Mouse (Mus musculus): Measurements from ENCODE around the gene Hyal1. TPM values are rescaled to one million over a fixed set of nuclear protein-coding genes. Genes with fewer than 3 reads are reported as not detected.
"Not testable (repeated sequence)": the region's sequence is repeated elsewhere in the genome, so short reads cannot be mapped to it uniquely, and the experiment has no call there.

The Hyal1 gene
- polyA plus RNA-seq, 1 experiment = 16.8 TPM

DNA sequence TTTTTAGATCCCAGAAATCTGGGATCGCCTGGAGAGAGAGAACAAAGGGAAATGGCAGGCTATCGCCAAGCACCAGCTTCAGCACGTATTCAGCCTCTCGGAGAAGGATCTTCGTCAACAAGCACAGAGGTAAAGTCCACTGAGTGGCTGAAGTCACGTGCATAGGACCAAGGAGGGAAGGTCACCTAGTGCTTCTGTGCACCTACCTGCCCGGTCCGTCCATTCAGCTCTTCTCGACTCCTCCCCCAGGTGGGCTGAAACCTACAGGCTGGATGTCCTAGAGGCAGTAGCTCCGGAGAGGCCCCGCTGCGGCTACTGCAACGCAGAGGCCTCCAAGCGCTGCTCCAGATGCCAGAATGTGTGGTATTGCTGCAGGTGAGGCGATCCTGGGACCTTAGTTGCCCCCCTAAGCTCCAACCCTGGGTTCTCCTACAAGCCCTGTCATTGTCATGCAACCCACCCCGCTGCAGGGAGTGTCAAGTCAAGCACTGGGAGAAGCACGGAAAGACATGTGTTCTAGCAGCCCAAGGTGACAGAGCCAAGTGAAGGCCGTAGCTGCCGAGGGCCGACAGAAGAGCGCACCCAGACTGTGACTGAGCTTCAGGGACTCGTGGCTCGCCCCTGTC lies 26.1 kb upstream of the Hyal1 start:
- no peak for DNase-seq (ENCODE audit: low spot score)

DNA sequence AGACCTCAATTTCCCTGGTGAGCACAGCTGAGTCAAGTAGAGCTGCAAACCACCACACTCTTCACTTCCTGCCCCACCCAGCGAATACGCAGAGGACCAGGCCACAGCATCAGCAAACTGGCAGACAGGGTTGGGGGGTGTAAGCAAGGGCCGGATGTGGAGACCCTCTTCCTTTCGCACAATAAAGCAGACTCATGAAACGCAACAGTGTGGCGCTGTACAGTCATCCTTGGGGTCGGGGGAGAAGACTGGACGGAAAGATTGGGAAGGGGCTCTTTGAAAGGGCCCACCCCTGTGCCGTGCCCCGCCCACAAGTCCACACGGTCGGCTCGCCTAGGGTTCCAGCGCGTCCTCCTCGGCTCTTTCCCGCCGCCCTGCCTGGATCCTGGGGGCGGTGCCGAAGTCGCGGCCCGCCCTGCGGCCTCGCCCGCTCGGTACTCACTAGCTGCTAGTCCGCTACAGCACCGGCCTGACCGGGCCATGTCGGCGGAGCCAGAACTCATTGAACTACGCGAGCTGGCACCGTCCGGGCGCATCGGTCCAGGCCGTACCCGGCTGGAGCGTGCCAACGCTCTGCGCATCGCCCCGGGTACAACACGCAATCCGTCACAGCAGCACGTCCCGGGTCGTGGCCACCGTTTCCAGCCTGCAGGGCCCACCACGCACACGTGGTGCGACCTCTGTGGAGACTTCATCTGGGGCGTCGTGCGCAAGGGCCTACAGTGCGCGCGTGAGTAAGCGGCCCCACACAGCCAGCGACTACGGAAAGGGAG lies 25.4 kb upstream of the Hyal1 start, which contains the start of gene Rassf1:
Rassf1 (plus strand) TSS at position 439 of the 773 bp plus-strand sequence.
- DNase-seq (ENCODE audit: low spot score) = no peak

DNA sequence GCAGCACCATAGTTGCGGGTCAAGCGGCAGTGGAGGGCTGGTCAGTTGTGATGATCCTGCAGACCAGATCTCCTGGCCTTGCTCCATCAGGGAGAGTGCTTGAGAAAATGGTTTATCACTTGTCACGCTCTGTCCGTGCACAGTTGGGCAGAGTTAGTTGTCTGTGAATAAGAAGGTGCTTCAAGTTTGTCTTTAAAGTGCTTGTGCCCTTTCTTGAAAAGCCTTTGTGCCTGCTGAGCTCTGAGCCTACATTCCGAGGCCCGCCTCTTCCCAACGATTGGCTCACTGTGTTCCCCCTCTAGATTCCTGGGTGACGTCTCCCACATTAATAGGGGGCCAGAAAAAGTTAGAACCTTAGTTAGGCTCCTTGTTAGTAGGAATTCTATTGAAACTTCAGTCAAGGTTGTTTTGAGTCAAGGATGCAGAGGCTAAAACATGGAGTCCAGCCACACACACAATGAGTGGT lies 24.8 kb upstream of the Hyal1 start:
- DNase-seq (ENCODE audit: low spot score) = no peak

DNA sequence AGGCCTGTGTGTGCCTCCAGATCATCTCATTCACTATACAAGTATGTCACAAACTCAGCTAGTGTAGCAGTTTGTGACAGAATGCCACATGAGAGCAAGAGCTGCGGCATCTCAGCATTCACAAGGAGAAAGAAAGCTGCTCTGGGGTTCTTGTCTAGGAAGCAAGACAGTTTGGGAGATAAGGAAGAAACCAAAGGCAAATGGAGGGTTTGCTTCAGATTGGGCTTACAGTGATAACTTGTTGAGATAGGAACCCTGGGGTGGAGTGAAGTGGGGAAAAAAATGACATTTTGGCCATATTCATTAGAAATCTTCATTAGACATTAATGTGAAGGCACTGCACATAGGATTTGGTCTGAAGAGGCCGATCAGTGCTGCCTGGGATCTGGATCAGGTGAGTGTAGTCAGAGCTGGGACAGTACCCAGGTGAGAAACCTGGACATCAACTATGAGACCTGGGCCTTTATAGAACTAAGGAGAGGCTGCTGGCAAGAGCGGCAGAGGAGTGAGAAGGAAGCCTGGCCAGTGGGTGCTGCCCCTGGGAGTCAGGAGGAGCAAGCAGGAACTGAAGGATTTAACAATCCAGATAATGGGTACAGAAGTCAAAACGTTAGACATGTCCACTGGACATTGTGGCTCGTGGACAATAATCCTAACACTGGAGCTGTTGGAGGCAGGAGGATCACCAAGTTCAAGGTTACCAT lies 23.9 kb upstream of the Hyal1 start:
- DNase-seq (ENCODE audit: low spot score) = no peak

DNA sequence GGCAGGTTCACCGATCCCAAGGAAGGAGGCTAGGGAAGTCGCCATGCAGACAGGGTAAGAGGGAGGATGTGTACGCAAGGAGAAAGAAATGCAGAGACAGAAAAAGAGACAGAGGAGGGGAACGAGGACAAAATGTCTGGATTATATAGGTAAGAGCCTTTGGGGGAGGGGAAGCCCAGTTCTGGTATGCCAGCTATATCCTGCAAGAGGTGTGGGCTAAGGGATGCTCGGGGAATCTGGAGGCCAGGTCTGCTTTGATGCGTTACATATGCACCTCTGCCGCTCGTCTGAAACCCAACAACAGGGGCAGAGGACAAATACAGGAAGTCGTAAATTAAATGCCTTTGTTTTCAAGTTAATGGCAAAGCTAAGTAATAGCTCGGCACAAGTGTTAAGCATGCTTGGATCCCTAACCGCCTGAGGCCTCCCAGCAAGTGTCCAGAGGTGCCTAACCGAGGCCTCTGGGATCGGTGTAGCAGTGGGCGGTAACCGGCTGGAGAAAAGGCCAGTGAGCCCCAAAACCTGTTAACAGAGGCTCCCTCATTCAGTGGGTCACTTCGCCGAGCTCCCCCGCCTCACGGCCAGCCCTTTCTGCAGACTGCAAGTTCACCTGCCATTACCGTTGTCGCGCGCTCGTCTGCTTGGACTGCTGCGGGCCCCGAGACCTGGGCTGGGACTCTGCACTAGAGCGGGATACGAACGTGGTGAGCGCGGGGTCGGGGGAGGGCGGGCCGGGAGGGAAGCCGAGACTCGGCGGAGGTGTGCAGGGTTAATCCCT lies 23.0 kb upstream of the Hyal1 start:
- no peak for DNase-seq (ENCODE audit: low spot score)

DNA sequence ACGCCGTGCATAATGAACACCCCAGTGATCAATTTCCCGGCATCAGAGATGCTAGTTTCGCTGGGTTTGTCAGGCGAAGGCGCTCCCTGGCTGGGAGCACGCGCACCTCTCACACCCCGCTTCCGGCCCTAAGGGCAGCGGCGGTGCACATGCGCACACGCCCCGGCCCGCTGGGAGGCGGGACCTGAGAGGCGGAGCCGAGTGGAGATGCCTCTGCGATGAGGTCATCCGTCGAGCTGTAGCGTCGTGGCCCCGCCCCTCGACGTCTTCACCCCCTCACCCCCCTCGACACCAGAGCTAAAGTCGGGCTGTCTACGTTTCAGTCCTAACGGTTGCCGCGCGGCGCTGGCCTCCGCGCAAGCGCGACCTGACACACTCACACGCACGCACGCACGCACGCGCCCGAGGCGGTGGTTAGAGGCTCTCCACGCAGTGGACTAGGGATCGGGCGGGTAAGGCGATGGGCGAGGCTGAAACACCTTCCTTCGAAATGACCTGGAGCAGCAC lies 22.4 kb upstream of the Hyal1 start:
- peak; percentile 92 for DNase-seq (ENCODE audit: low spot score)

DNA sequence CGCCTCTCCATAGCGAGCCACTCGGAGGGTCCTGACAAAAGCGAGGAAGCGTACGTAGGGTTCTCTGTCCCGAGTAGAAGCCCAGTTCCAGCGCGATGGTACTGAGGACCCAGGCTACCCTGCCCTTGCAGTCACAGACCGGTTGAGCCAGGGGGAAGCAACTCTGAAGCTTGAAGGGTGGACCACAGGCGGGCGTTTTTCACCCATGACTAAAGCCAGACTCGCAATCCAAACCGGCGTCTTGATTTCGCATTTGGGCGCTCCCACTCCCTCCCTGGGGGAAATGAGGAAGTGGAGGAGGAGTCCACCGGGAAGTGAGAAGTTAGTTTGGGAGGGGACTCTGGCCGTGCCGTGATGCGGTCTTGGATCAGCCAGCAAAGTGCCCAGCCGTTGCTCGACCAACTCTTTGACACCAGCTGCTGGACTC lies 21.7 kb upstream of the Hyal1 start:
- no peak for DNase-seq (ENCODE audit: low spot score)

DNA sequence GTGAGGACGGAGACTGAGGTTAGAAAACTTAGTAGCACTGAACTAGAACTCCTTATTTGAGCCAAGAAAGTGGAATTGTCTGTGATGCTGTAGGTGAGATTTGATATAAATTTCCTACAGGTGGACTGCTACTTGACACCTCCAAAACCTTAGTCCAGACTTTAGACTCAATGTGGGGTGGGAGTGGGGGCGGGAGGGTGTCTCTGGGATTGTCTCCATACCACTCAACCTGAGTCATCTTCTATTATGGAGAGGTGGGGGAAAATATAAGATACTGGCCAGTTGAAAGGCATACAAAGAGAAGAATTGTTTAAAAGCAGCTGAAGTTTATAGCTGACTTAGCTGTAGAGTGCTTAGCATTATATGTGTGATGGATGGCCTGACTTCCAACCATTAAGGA lies 21.0 kb upstream of the Hyal1 start:
- no peak for DNase-seq (ENCODE audit: low spot score)

DNA sequence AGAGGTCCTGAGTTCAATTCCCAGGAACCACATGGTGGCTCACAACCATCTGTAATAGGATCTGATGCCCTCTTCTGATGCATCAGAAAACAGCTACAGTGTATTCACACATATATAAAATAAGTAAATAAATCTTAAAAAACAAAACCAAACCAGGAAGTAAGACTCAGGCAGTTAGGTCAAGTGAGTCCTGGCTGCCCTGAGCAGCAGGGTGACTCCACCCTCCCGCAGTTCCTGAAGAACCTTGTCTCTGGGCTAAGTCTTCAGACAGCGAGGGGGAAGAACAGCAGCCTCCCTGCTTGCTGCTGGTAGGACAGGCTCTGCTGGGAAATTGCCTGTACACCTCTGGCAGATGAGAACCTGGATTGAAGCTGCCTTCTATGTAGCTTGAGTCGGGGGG lies 20.4 kb upstream of the Hyal1 start:
- DNase-seq (ENCODE audit: low spot score) = no peak

DNA sequence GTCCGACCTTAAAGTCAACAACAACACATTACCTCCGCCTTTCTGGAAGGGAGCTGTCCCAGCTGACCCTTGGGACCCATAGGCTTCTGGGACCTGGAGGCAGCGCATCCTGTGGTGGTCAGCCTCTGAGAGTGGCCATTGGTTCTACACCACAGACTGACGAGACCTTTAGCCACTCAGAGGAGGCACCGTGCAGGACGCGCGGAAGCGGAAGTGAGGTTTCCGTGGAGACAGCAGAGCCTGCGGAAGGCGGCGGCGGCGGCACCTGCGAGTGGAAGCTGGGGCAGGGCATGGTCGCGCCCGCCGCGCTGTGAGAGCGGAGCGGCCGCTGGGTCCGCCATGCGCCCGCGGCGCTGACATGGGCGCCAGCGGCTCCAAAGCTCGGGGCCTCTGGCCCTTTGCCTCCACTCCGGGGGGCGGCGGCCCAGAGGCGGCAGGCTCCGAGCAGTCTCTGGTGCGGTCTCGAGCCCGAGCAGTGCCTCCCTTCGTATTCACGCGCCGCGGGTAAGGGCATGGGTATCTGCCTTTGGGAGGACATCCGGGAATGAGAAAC lies 13.6 kb upstream of the Hyal1 start, which contains the start of gene Tusc2:
Tusc2 (plus strand) TSS at position 227 of the 553 bp plus-strand sequence.
- peak; percentile 81 for DNase-seq (ENCODE audit: low spot score)

DNA sequence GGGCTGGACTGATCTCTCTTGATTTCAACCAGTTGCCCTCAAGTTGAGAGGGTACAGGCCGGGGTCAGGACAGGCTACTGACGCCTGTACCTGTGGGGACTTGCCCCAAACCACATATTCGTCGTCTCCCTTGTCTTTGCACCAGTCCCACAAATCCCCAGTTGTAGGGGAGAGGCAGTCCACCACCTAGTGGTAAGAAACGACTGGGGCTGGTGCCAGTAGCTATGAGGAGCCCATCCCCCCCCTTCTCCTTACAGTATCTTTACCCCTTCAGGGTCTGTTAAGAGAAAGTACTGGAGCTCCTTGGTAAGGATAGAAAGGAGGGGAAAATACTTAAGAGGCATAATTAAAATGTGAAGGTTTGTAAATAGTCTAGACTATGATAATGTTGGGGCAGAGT lies 11.2 kb upstream of the Hyal1 start:
- DNase-seq (ENCODE audit: low spot score) = not testable (repeated sequence)

DNA sequence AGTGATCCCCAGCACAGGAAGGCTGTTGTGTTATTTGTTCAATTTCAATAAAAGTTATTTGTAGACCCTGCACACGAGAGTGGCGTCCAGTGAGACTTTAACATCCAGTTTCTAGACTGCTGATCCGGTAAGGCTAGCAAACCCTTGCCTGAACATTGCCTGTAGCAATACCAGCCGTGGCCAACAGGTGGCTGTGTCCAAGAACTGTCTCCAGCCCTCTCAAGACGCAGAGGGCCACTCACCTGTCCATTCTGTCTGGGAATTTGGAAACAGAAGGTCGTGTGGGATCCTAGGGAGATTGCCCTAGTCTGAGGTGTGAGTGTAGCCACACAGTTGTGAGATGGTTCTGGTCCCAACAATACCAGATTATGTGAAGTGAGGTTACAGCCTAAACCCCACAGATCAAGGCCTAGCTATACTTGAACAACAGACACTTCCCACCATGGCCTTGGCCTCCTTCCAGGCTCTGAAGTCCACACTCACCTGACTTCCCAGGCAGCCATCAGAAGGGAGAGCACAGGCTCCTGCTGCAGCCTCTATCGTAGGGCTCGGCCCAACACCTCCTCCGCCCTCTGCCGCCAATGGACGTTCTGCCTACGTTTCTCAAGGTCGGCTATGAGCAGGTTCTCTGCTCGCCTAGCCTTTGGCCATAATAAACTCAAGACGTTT lies 10.6 kb upstream of the Hyal1 start:
- DNase-seq (ENCODE audit: low spot score) = peak; percentile 74

DNA sequence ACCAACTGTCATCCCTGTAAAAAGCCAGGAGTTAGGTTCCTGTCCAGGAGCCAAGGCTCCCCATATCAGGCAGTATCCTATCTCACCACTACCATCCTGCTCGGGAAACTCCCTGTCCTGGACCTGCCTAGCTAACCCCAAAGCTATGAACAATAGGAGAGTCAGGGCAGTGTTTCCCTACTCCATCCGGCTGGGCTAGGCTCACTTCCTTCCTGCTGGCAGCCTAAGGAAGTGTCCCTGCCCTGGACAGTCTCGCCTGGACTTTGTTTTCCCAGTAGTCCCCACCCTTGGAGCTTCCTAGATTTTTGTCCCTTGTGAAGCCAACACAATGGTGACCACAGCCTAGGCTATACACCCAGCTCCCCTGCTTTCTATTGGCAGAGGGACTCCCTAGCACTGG lies 9.9 kb upstream of the Hyal1 start:
- no peak for DNase-seq (ENCODE audit: low spot score)

DNA sequence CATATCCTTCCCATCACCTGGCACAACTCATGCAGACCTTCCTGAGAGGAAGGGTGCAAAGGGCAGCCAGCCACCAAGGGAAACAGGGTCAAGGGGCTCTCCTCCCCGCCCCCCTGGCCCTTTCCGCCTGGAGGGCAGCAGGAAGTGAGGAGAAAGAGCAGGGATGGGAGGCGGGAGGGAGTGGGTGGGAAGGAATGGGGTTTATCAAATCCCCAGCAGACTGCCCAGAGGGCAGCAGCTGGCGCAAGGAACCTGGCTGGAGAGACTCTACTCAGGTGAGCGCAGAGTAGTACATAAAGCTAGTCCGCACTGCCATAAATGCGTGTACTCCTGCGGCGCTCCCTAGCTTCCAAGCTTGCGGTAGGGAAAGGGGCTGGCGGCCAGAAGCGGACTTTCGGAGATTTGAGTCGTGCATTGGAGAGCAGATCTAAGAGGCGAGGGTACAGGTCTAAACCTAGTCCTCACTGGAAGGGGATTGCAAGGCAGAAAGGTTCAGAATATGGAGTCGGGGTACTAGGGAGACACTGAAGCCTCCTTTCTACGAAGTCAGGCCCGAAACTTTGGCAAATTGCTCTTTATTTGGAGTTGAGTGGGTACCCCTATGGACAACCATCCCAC lies 8.9 kb upstream of the Hyal1 start, which contains the start of gene Hyal2:
Hyal2 (plus strand) TSS at position 244 of the 618 bp plus-strand sequence.
- no peak for DNase-seq (ENCODE audit: low spot score)

DNA sequence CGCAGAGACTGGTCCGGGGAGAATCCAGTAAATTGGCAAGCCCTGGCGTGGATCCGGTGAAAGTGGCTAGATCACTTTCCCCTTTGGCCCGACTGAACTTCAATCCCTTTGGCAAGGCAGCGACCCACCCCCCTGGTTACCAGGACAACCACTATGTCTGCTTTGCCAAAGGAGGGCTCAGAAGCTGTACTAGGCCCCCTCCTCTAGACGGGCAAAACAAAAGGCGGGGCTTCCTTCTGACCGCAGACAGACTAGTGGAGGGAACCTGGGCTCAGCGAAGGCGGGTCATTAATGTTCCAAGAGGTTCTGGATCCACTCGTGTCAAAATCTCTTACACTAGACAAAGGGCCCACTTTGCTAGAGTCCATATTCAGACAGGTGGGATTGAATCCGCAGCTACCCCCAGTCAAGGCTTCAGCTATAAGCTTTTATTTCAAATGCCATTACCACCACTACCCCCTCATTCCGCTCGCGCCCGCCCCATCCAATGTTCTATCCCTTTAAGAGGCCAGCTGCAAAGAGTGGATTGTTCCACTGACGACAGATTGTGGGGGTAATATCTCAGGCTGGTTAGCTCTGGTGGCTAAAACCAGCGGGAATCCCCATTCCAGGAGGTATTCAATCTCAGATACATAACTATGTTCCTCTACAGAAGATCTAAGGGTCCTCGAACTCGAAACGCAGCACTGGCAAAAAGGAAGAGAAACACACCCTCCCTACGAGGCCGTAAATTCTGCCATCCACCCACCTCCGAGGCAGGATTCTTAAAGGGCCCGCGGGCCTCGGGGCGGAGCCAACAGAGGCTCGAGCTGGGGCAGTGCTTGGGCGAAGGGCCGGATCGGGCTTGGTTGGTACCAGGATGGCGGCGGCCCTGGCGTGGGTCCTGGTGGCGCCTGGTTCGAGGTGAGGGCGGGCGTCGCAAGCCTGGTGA lies 8.1 kb upstream of the Hyal1 start:
- peak; percentile 79 for DNase-seq (ENCODE audit: low spot score)

DNA sequence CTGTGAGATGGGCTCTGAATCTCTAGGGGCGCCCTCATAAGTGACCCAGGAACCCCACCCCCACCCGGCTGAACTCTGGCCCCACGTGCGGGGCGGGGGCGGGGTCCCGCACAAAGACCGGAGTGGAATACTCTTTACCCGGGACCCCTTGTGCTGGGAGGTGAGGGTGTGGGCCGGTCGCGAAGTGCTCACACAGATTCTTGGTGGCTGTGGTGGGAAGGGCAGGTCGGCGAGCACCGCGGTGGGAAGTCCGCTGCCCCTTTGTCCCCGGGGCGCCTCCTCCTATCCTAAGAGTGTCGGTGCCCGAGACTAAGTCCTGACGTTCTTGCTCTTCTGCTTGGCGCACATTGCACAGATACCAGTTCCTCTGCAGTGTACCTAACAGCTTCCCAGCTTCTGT lies 7.5 kb upstream of the Hyal1 start:
- DNase-seq (ENCODE audit: low spot score) = no peak

DNA sequence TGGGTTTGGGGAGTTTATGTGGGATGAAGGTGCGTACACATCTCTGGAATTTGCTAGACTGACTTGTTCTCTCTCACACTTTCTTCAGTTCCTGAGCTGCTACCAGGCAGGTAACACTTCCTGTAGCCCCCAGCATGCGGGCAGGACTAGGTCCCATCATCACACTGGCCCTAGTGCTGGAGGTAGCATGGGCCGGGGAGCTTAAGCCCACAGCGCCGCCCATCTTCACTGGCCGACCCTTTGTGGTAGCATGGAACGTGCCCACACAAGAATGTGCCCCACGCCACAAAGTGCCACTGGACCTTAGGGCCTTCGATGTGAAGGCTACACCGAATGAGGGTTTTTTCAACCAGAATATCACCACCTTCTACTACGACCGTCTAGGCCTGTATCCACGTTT lies 6.7 kb upstream of the Hyal1 start:
- no peak for DNase-seq (ENCODE audit: low spot score)

DNA sequence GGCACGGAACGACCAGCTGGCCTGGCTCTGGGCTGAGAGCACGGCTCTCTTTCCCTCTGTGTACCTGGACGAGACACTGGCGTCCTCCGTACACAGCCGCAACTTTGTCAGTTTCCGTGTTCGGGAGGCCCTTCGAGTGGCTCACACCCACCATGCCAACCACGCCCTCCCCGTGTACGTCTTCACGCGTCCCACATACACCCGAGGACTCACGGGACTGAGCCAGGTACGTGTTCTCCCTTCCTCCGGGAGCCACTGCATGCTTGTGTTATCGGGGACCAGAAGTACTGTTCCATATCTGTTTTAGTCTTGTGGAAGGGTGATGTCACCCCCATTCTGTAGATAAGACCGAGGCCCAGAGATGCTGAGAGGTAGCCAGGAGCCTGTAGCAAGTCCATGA lies 5.9 kb upstream of the Hyal1 start:
- DNase-seq (ENCODE audit: low spot score) = no peak

Measured in urinary bladder, adult 2 months (tissue).